Mouse (Mus musculus) neural tube, embryonic 11.5 days (tissue): ENCODE data around the gene Smarcd3. TPM values are rescaled to one million over a fixed set of nuclear protein-coding genes. Genes with fewer than 3 reads are reported as not detected.

Experiments used
- ATAC-seq: fragments of 200-750 bp; cut with Nextera tagmentation; 2 replicates; pipeline ENCODE4 v1.8.0; 2017; ENCODE audit warnings: moderate number of reproducible peaks, mild to moderate bottlenecking, moderate TSS enrichment, moderate library complexity; ENCODE audit not compliant: insufficient read depth, low FRiP score, low TSS enrichment
- DNase-seq: peaks from one replicate; pipeline ENCODE4 v3.0.0-alpha.2; 2015; ENCODE audit warnings: low spot score
- H3K27ac ChIP-seq: fragments of 300-500 bp; sonication (generic); 2 replicates; pipeline ENCODE4 v1.5.1; 2014; ENCODE audit warnings: low read depth, mild to moderate bottlenecking, low read length
- H3K27me3 ChIP-seq: fragments of 300-500 bp; sonication (generic); 2 replicates; pipeline ENCODE4 v1.6.1; 2014; ENCODE audit warnings: mild to moderate bottlenecking, low read length, mixed read lengths; ENCODE audit not compliant: control insufficient read depth, insufficient read depth
- H3K36me3 ChIP-seq: fragments of 300-500 bp; sonication (generic); 2 replicates; pipeline ENCODE4 v1.6.1; 2014; ENCODE audit warnings: mild to moderate bottlenecking, low read length, moderate library complexity, mixed read lengths; ENCODE audit not compliant: control insufficient read depth, insufficient read depth
- H3K4me1 ChIP-seq: fragments of 300-500 bp; sonication (generic); 2 replicates; pipeline ENCODE4 v1.6.1; 2014; ENCODE audit warnings: low read length, mixed read lengths; ENCODE audit not compliant: control insufficient read depth, insufficient read depth
- H3K4me2 ChIP-seq: fragments of 300-500 bp; sonication (generic); 2 replicates; pipeline ENCODE4 v1.6.1; 2014; ENCODE audit warnings: low read depth, mild to moderate bottlenecking, moderate library complexity
- H3K4me3 ChIP-seq: fragments of 300-500 bp; sonication (generic); 2 replicates; pipeline ENCODE4 v1.5.1; 2014; ENCODE audit warnings: low read depth, low read length
- H3K9ac ChIP-seq: fragments of 300-500 bp; sonication (generic); 2 replicates; pipeline ENCODE4 v1.6.1; 2014; ENCODE audit warnings: mild to moderate bottlenecking, low read length
- H3K9me3 ChIP-seq: fragments of 300-500 bp; sonication (generic); 2 replicates; pipeline ENCODE4 v1.6.1; 2016; ENCODE audit warnings: low read length; ENCODE audit not compliant: control insufficient read depth
- WGBS: fragments of 180-500 bp; shearing (Covaris S2); extraction: QIAGEN DNeasy Blood & Tissue Kit; methylation state at CpG from one replicate; pipeline ENCODE4 v1.1.7; 2014; 5-methylcytosine and 5-hydroxymethylcytosine counted together
- polyA plus RNA-seq: library from polyadenylated mRNA; unstranded; fragments of >200 nt; fragmentation: Nextera tagmentation; extraction: Ambion mirVana; gene quantifications from 2 replicates; pipeline ENCODE4 v1.2.1, GENCODE M21; 2014

The Smarcd3 gene
- polyA plus RNA-seq, 1 experiment from 2014 or later, result 49.3 TPM

DNA sequence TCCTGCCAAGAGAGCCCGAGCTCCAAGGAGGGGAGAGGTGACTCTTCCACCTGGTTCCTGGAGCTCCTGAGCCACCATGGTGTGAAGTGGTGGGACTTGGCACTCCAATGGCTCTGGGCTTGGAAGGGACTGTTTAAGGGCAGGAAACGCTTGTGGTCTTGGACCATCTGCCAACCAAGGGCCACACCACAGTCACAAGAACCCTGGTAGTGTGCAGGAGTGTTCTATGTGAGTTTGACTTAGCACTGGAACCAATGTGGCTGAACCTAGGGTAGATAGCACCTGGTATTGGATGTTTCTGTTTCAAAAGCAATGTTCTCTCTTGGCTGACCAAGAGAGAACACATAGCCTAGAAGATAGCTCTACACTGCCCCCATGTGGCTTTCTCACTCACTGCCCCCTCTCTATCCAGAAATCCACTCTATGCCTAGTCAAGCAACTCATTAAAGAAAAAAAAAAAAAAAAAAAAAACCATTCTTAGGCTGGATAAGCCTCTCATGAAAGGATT, 26.9 kb downstream of the Smarcd3 start:
- Histone ChIP-seq H3K4me1 (peaks cover 45% of the 10 kb centered on the region), H3K27ac (peak overlapping the region; percentile 74), H3K9me3 (no peaks in the 10 kb centered on the region), H3K9ac (peak overlapping the region; percentile 35), H3K27me3 (peaks cover 7% of the 10 kb centered on the region; the same call in 1 of the 2 replicates), H3K4me2 (0 out of 2 replicates have a peak overlapping the region, but pooled peaks have one; percentile 19), H3K36me3 (peaks cover 2% of the 10 kb centered on the region), H3K4me3 (no peak overlapping the region)
- DNase-seq, result peak; percentile 78
- ATAC-seq, result 0 out of 2 replicates have a peak, but pooled peaks have one; percentile 25
- 46% methylated on average over 2 of the region's 2 CpGs for WGBS

DNA sequence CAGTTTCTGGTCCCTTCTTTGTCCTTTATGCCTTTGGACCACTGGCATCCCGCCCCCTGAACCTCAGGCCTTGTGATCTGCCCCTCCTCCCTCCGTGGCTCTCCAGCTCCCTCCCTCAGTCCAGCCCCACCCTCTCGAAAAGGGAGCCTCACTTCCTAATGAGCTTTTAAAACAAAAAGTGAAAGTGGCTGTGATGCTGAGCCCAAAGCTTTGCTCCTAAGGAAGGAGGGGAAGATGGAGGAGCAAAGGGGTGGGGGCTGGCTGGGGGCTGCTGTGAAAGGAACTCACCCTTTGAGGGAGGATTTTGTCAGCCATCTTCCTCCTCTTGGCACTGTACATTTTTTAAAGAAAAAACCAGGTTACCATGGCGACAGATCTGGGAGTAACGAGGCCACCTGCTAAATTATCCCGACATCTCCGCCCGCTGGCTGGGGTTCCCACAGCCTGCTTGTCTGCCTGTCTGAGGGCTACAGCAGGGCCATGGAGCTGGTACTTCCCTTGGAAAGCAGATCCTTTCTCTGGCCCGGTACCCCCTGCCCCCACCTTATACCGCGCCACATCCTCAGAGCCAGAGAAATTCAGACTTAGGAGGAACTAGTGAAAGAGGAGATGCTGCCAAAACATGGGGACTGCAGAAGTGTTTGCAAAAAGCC, 27.6 kb downstream of the Smarcd3 start:
- peak; percentile 51 for DNase-seq
- Histone ChIP-seq H3K4me2 (peak overlapping the region; percentile 19; the same call in 1 of the 2 replicates), H3K27me3 (peaks cover 7% of the 10 kb centered on the region; the same call in 1 of the 2 replicates), H3K9ac (peak overlapping the region; percentile 35), H3K4me3 (no peak overlapping the region), H3K4me1 (peaks cover 42% of the 10 kb centered on the region), H3K36me3 (peaks cover 2% of the 10 kb centered on the region), H3K27ac (peak overlapping the region; percentile 74), H3K9me3 (no peaks in the 10 kb centered on the region)
- peak; percentile 54 for ATAC-seq
- 14% methylated on average over 11 of the region's 11 CpGs for WGBS

DNA sequence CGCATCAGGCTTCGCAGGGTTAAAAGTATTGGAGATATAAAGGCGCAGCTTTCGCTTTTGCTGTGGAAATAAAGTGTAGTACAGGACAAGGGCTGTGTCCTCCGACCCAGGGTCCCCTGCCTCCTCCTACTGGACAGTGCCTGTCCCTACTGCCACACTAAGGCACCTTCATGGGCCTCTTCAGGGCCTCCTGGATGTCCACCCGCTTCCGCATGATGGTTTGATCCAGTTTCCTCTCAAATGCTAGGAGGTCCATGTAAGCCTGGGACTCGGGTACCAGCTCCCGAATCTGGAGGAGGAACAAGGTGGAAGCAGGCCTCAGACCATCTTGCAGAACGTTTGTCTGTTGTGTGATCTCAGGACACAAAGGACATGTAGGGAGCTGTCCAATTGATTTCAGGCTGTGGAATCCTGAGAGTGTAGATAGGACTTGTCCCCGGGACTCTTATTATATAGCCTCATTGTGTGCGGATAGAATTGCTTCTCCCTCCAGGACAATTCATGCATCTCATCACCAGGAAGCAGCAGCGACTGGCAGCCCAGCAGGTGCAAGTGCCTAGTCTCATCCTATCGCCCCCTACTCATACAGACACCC, 28.3 kb downstream of the Smarcd3 start:
- H3K4me1 ChIP-seq, result peaks cover 39% of the 10 kb centered on the region
- H3K27ac ChIP-seq, result peak overlapping the region; percentile 74
- peak overlapping the region; percentile 5; the same call in 1 of the 2 replicates for H3K4me2 ChIP-seq
- peak overlapping the region; percentile 27 for H3K9ac ChIP-seq
- WGBS, result 57% methylated on average over 14 of the region's 14 CpGs
- no peak overlapping the region for H3K4me3 ChIP-seq
- ATAC-seq (0 out of 2 replicates have a peak, but pooled peaks have one; percentile 3), DNase-seq (no peak)
- no peaks in the 10 kb centered on the region for H3K9me3 ChIP-seq
- H3K27me3 ChIP-seq, result peaks cover 7% of the 10 kb centered on the region; the same call in 1 of the 2 replicates
- peaks cover 2% of the 10 kb centered on the region for H3K36me3 ChIP-seq

DNA sequence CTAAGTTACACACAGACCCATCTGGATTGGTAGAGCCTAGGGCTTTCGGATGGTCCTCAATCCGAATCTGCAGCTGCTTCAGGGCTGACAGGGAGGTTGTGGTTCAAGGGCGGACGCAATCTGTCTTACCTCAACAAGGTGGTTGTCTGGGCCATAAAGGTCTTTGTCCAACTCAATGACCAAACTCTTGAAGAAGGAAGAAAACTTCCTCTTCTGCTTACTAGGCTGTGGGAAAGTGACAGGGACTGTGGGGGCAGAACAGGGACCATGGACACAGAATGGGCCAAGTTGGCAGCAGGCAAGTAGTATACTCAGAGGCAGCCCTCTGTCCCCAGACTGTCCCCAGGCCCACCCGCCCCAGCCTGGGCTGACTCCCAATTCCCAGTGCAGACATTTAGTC, 28.9 kb downstream of the Smarcd3 start:
- peaks cover 2% of the 10 kb centered on the region for H3K36me3 ChIP-seq

DNA sequence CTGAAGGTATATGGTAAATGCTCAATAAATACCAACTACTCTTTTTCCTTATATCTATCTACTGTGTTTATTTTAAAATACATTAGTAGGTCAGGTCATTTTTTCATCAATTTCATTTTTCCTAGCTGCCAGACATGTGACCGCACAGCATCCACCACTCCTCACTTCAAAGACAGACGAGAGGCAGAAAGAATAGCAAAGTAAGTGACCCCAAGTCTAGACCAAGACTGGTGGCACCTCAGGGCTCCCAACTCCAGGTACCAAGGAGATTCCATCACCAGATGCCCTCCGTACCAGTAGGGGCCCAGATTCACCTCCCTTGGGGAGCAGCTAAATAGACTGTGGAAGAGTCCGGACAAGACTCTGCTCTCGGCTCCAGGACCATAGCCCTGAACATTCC, 29.9 kb downstream of the Smarcd3 start:
- no peak overlapping the region for H3K4me3 ChIP-seq
- H3K27me3 ChIP-seq, result peaks cover 4% of the 10 kb centered on the region; the same call in 1 of the 2 replicates
- peaks cover 2% of the 10 kb centered on the region for H3K36me3 ChIP-seq
- H3K4me2 ChIP-seq, result no peak overlapping the region
- WGBS, result 93% methylated on average over 5 of the region's 5 CpGs
- peaks cover 33% of the 10 kb centered on the region for H3K4me1 ChIP-seq
- H3K27ac ChIP-seq, result no peak overlapping the region
- DNase-seq (no peak), ATAC-seq (no peak)
- no peak overlapping the region for H3K9ac ChIP-seq
- H3K9me3 ChIP-seq, result no peaks in the 10 kb centered on the region

More for the DNA sequence above, 28.9 kb downstream of the Smarcd3 start:
- ATAC-seq (no peak), DNase-seq (no peak)
- Histone ChIP-seq H3K4me1 (peaks cover 34% of the 10 kb centered on the region), H3K27me3 (peaks cover 7% of the 10 kb centered on the region; the same call in 1 of the 2 replicates), H3K4me2 (no peak overlapping the region), H3K4me3 (no peak overlapping the region), H3K9ac (no peak overlapping the region), H3K9me3 (no peaks in the 10 kb centered on the region), H3K27ac (peak overlapping the region; percentile 74)
- WGBS, result 84% methylated on average over 5 of the region's 5 CpGs

DNA sequence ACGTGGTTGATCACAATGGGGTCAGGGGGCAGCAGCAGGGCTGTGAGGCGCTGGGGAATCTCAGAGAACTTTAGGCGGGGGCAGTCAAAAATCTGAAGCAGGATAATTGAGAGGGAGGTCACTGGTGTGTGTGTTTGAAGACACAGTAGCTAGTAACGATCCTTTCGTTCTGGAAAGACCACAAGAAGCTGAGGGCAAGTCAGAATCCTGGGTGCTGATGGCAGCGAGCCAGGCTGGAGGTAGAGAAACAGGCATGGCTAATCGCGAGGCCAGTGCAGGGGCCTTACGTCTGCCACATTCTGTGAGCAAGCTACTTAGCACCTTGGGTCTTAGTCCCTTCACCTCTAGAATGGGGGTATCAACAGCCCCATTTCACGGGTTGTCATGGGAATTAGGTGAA, 30.3 kb downstream of the Smarcd3 start:
- Histone ChIP-seq H3K36me3 (peaks cover 2% of the 10 kb centered on the region), H3K4me3 (no peak overlapping the region), H3K4me1 (peaks cover 29% of the 10 kb centered on the region), H3K9me3 (no peaks in the 10 kb centered on the region), H3K9ac (no peak overlapping the region), H3K4me2 (no peak overlapping the region), H3K27me3 (no peaks in the 10 kb centered on the region; the same call in 1 of the 2 replicates), H3K27ac (no peak overlapping the region)
- 77% methylated on average over 10 of the region's 10 CpGs for WGBS
- no peak for DNase-seq
- ATAC-seq, result no peak

DNA sequence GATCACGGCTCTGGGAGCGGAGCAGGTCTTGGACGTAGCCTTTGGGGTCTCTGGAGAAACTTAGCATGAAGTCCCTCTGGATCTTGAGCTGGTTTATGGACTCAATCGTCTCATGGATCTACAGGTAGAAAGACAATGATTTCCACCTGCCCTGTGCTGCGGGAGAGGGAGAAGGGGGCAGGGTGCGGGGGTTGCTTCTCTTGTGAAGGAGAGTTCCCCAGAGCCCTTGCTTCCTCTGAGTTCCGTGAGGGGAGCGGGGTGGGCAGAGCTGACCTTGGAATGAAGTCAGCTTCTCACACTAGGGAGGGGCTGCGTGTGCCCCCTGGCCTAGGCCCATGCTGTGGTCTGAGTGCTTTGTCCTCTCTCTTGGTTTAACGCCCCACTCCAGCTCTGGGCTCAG, 31.0 kb downstream of the Smarcd3 start:
- ATAC-seq, result no peak
- Histone ChIP-seq H3K9ac (no peak overlapping the region), H3K36me3 (peaks cover 2% of the 10 kb centered on the region), H3K4me3 (no peak overlapping the region), H3K27ac (no peak overlapping the region), H3K9me3 (no peaks in the 10 kb centered on the region), H3K4me2 (no peak overlapping the region), H3K4me1 (peaks cover 23% of the 10 kb centered on the region), H3K27me3 (no peaks in the 10 kb centered on the region)
- WGBS, result 70% methylated on average over 10 of the region's 10 CpGs
- no peak for DNase-seq

DNA sequence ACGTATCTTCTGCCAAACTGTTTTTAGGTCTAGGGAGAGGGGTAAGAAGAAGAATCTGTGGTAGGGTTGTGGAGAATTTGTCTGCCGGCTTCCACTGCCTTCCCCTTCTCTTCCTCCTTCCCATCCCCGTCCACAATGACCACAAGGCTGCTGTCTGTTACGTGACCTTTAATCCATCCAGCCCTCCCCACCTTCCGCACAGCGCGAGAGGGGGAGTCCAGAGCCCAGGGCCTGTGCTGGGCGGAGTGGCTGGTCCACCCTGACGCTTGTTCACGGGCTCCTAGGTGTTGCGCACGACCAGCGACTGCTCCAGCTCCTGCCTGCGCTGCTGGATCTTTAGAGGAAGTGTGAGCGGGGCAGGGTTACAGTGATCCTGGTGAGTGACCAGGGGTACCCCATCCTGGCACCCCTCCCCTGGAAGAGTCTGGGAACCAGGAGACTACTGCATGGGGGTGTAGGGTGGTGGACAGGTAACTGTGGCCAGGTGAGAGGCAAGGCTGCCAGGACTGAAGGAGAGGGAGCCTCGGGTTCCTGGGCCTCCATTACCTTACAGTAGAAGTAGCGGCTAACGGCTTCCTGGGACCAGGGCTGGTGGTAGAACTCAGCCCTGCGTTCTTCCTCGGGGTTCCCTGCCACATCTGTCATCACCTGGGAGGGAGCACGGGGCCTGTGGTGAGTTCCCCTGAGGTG, 31.6 kb downstream of the Smarcd3 start:
- no peaks in the 10 kb centered on the region for H3K27me3 ChIP-seq
- peaks cover 21% of the 10 kb centered on the region for H3K4me1 ChIP-seq
- H3K9me3 ChIP-seq, result no peaks in the 10 kb centered on the region
- 64% methylated on average over 21 of the region's 21 CpGs for WGBS
- H3K9ac ChIP-seq, result no peak overlapping the region
- H3K27ac ChIP-seq, result no peak overlapping the region
- H3K4me3 ChIP-seq, result no peak overlapping the region
- ATAC-seq, result no peak
- no peak for DNase-seq
- no peak overlapping the region for H3K4me2 ChIP-seq
- peaks cover 2% of the 10 kb centered on the region for H3K36me3 ChIP-seq
